In the genomic region with DNA sequence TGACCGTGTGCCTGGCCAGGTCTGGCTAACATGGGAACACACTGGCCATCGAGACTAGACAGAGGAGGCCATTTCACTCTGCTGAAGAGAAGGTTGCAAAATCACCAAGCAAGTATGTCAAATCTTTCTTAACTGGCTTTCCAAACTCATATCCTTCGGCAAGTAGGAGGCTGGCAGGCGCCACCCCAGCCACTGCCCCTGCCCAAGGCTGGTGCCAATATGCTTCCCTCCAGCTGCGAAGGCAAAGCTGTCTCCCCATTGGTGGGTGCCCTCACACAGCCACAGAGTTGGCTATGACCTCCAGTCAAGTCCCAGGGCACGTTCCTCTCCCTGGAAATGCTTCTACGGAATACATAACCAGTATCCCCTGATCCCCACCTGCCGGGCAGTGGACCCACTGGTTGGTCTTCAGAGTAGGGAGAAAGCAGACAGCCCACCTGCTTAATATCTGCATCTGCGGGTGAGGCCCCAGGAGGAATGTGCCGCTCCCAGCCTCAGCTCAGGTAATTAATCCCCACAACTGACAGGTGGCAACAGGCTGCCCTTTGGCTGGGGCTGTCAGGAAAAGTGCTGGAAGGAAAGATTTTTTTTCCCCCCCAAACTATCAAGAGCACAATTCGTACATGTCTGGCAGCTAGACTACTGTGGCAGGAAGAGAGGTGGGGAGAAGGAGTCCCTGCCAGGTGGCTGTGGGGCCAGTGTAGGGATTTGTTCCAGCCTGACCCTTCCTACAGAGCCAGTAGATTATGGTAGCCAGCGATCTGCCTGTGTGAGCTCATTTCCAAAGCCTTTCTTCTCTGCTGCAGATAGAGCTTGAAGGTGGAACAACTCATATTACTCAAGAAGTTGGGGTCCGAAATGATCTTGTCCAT, we compare ENCODE assay signal across 12 mouse cellular contexts.
A peak's percentile ranks its signal among the peaks of the same experiment; 100 is the strongest.
DNase-seq lines count a peak whose midpoint lies in the region; ATAC-seq and TF ChIP-seq lines count a peak whose summit lies in the region.
"Had no signal": no experiment of that assay in that cellular context is flagged by ENCODE, and none has a peak within 500 bp of the region (broad histone marks: within the 10 kb centered on the region; RNA-seq: fewer than 3 reads in every experiment).

No protein-coding gene starts in this region.

- H3K4me1 ChIP-seq in lung, postnatal 0 days (ENCODE audit: insufficient read depth, low read depth, low read length) = peaks cover 4% of the 10 kb centered on the region; the same call in 1 of the 2 replicates
- H3K4me1 ChIP-seq in forebrain, postnatal 0 days (ENCODE audit: insufficient read depth) = no peaks in the 10 kb centered on the region
- H3K4me1 ChIP-seq: liver, embryonic 13.5 days; midbrain, embryonic 10.5 days had no signal

- no peak for TF ChIP-seq CTCF in lung, postnatal 0 days (IDR thresholded peaks at IDR 0.05)
- no peak for TF ChIP-seq CTCF in forebrain, postnatal 0 days (IDR thresholded peaks at IDR 0.05; ENCODE audit: low read depth)
- TF ChIP-seq CTCF in left cerebral cortex, adult 2 months (IDR thresholded peaks at IDR 0.05) = no peak

- no peaks in the 10 kb centered on the region for H3K9me3 ChIP-seq in lung, postnatal 0 days (ENCODE audit: low read length)
- H3K9me3 ChIP-seq in forebrain, postnatal 0 days (ENCODE audit: low read length) = no peaks in the 10 kb centered on the region
- H3K9me3 ChIP-seq: liver, embryonic 13.5 days; midbrain, embryonic 10.5 days had no signal

- H3K4me2 ChIP-seq in lung, postnatal 0 days (replicated peaks; ENCODE audit: low read depth, low read length) = no peak overlapping the region
- no peak overlapping the region for H3K4me2 ChIP-seq in forebrain, postnatal 0 days (ENCODE audit: low read depth)
- H3K4me2 ChIP-seq: liver, embryonic 13.5 days had no signal

- intact Hi-C loops in left cerebral cortex, adult 2 months (cut with DNase I) = no loop called here

- peak; percentile 27 to 43 for DNase-seq in cerebellum, postnatal 10 days
- peak; percentile 26 for DNase-seq in urinary bladder, postnatal 14 days (ENCODE audit: low spot score)
- no peak for DNase-seq in urinary bladder, postnatal 25 days (ENCODE audit: low spot score)
- DNase-seq in lung, postnatal 0 days (ENCODE audit: low spot score) = peak; percentile 9
- no peak for DNase-seq in forebrain, postnatal 0 days
- no peak for DNase-seq in layer of hippocampus, adult 18-20 months (ENCODE audit: low spot score in 2 of 2)
- no peak for DNase-seq in left cerebral cortex, adult 2 months (ENCODE audit: extremely low spot score in 1 of 2, low spot score in 2 of 2)
- DNase-seq: cerebellum, adult 8-10 months; liver, embryonic 13.5 days; thymus, adult 18-20 months had no signal

- no peak overlapping the region for H3K27ac ChIP-seq in lung, postnatal 0 days (ENCODE audit: low read length)
- no peak overlapping the region for H3K27ac ChIP-seq in forebrain, postnatal 0 days (ENCODE audit: low read depth, low read length)
- H3K27ac ChIP-seq in left cerebral cortex, adult 2 months = no peak overlapping the region
- H3K27ac ChIP-seq: liver, embryonic 13.5 days; midbrain, embryonic 10.5 days had no signal

- H3K27me3 ChIP-seq in lung, postnatal 0 days (replicated peaks; ENCODE audit: insufficient read depth, low read length) = no peaks in the 10 kb centered on the region
- no peaks in the 10 kb centered on the region for H3K27me3 ChIP-seq in forebrain, postnatal 0 days (ENCODE audit: insufficient read depth, low read length)
- H3K27me3 ChIP-seq: liver, embryonic 13.5 days had no signal

- WGBS in lung, postnatal 0 days = 52% methylated on average over 13 of the region's 13 CpGs
- WGBS in forebrain, postnatal 0 days = 84% methylated on average over 13 of the region's 13 CpGs

- no peaks in the 10 kb centered on the region for H3K36me3 ChIP-seq in lung, postnatal 0 days (ENCODE audit: insufficient read depth, low read length)
- no peaks in the 10 kb centered on the region for H3K36me3 ChIP-seq in forebrain, postnatal 0 days (ENCODE audit: insufficient read depth)
- H3K36me3 ChIP-seq: liver, embryonic 13.5 days; midbrain, embryonic 10.5 days had no signal

- TF ChIP-seq EP300 in lung, postnatal 0 days (IDR thresholded peaks at IDR 0.05) = no peak

- H3K4me3 ChIP-seq in lung, postnatal 0 days (ENCODE audit: low read depth, low read length) = no peak overlapping the region
- H3K4me3 ChIP-seq in forebrain, postnatal 0 days (ENCODE audit: low read depth, low read length) = no peak overlapping the region
- no peak overlapping the region for H3K4me3 ChIP-seq in left cerebral cortex, adult 2 months
- H3K4me3 ChIP-seq: liver, embryonic 13.5 days; midbrain, embryonic 10.5 days had no signal

- ATAC-seq in cerebellum, adult (ENCODE audit: insufficient number of reproducible peaks, low FRiP score, low TSS enrichment) = no peak
- ATAC-seq in lung, postnatal 0 days = 0 out of 2 replicates have a peak, but pooled peaks have one; percentile 35
- no peak for ATAC-seq in forebrain, postnatal 0 days

- no peak overlapping the region for H3K9ac ChIP-seq in lung, postnatal 0 days (replicated peaks; ENCODE audit: low read depth)
- no peak overlapping the region for H3K9ac ChIP-seq in forebrain, postnatal 0 days
- H3K9ac ChIP-seq: liver, embryonic 13.5 days had no signal

Comparison
In these comparisons a context has a peak if more than half of its experiments do, and no peak if none do; other contexts are left out.
1. DNase-seq: peak in cerebellum, postnatal 10 days (2 of 2), urinary bladder, postnatal 14 days (single experiment) and lung, postnatal 0 days (single experiment); none in urinary bladder, postnatal 25 days (single experiment), forebrain, postnatal 0 days (single experiment), layer of hippocampus, adult 18-20 months (0 of 2) and left cerebral cortex, adult 2 months (0 of 2).